In the genomic region with DNA sequence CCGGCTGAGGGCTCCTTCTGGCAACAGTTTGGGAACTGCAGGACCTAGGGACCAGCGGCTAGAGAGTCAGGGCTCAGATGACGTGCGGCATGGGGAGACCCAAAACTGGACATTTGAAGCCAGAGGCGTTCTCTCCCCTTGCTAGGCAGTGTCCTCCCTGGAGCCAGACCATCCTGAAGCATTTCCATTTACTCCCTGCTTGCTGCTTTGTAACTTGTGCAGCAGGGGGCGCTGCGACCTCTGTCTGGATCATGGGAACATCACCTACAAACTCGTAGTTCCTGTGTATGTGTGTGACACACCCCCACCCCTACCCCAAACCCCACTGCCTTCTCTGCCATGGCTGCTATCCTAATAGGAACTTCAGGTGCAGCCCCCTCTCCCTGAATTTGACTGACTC, we compare ENCODE assay signal across 9 mouse cellular contexts. TPM values are rescaled to one million over a fixed set of nuclear protein-coding genes. Genes with fewer than 3 reads are reported as not detected.
DNase-seq lines count a peak whose midpoint lies in the region; ATAC-seq and TF ChIP-seq lines count a peak whose summit lies in the region.
"Had no signal": no experiment of that assay in that cellular context is flagged by ENCODE, and none has a peak within 500 bp of the region (broad histone marks: within the 10 kb centered on the region; RNA-seq: fewer than 3 reads in every experiment).

No protein-coding gene starts in this region.

- H3K36me3 ChIP-seq in midbrain, postnatal 0 days (ENCODE audit: insufficient read depth, low read length), result no peaks in the 10 kb centered on the region

- H3K4me1 ChIP-seq in midbrain, postnatal 0 days (ENCODE audit: insufficient read depth, low read length), result peaks cover 3% of the 10 kb centered on the region; the same call in 1 of the 2 replicates

- DNase-seq in heart, postnatal 10 days, result peak; percentile 57 to 78
- no peak for DNase-seq in heart, adult 11 months
- DNase-seq in urinary bladder, postnatal 14 days (ENCODE audit: low spot score), result peak; percentile 67
- DNase-seq in urinary bladder, postnatal 10 days (ENCODE audit: low spot score), result no peak
- DNase-seq in brain, embryonic 14.5 days (ENCODE audit: low read depth), result peak; percentile 73
- peak; percentile 57 for DNase-seq in induced T-regulatory cell, adult 2 months (ENCODE audit: low read depth)
- peak; percentile 68 for DNase-seq in midbrain, postnatal 0 days (ENCODE audit: low spot score)
- DNase-seq in Muller cell, postnatal 12 days (ENCODE audit: inconsistent ontology term), result no peak

- intact Hi-C loops in heart, postnatal 10 days (cut with DNase I), result loop anchor here (1.0 kb wide), 1 partner anchor 39 kb away; no protein-coding TSS in a partner anchor

- H3K27ac ChIP-seq in midbrain, postnatal 0 days (ENCODE audit: low read depth, low read length), result no peak overlapping the region

- no peak for ATAC-seq in midbrain, postnatal 0 days (ENCODE audit: low FRiP score)

- no peak overlapping the region for H3K4me3 ChIP-seq in midbrain, postnatal 0 days (ENCODE audit: low read depth, low read length)
- H3K4me3 ChIP-seq: erythroblast, embryonic 14.5 days had no signal

- H3K27me3 ChIP-seq in midbrain, postnatal 0 days (ENCODE audit: insufficient read depth, low read length), result no peaks in the 10 kb centered on the region

- 23% methylated on average over 8 of the region's 8 CpGs for WGBS in midbrain, postnatal 0 days

- no peaks in the 10 kb centered on the region for H3K9me3 ChIP-seq in midbrain, postnatal 0 days (ENCODE audit: low read length)

- TF ChIP-seq POLR2A in brain, embryonic 14.5 days (IDR thresholded peaks at IDR 0.05; ENCODE audit: borderline replicate concordance, extremely low read depth, insufficient read depth, insufficient read length, poor library complexity, severe bottlenecking), result no peak

- no peak overlapping the region for H3K4me2 ChIP-seq in midbrain, postnatal 0 days (ENCODE audit: low read depth, low read length, poor library complexity, severe bottlenecking)

- peak; percentile 80 for TF ChIP-seq CTCF in brain, embryonic 14.5 days (IDR thresholded peaks at IDR 0.05; ENCODE audit: borderline replicate concordance, extremely low read depth, insufficient read depth, insufficient read length)
- peak; percentile 79 for TF ChIP-seq CTCF in midbrain, postnatal 0 days (IDR thresholded peaks at IDR 0.05)

- no peak overlapping the region for H3K9ac ChIP-seq in midbrain, postnatal 0 days (replicated peaks; ENCODE audit: low read length, poor library complexity, severe bottlenecking)

RNA-seq across cellular contexts. Expression of gene Golt1a, which starts 4.8 kb away (rescaled TPM):
- not detected for total RNA-seq in heart, postnatal 10 days (2021)
- 0.04 TPM in 1 of 2 replicates, not detected in the other for polyA plus RNA-seq in brain, embryonic 14.5 days (2012; rRNA removed)
- total RNA-seq in midbrain, postnatal 0 days (2014; rRNA removed), result not detected in 2 replicates
- polyA plus RNA-seq in midbrain, postnatal 0 days (2015; fragmentation: Nextera tagmentation; extraction: Ambion mirVana), result not detected in 2 replicates
- polyA plus RNA-seq: erythroblast, embryonic 14.5 days had no signal

RNA-seq across cellular contexts. Expression of gene Kiss1, which starts 7.3 kb away (rescaled TPM):
- total RNA-seq in heart, postnatal 10 days (2021), result not detected
- polyA plus RNA-seq in brain, embryonic 14.5 days (2012; rRNA removed), result not detected in 2 replicates
- total RNA-seq in midbrain, postnatal 0 days (2014; rRNA removed), result not detected in 2 replicates
- 0.47 and 2.6 TPM in 2 replicates for polyA plus RNA-seq in midbrain, postnatal 0 days (2015; fragmentation: Nextera tagmentation; extraction: Ambion mirVana)
- polyA plus RNA-seq: erythroblast, embryonic 14.5 days had no signal

RNA-seq across cellular contexts. Expression of gene Ren1, which starts 35.9 kb away (rescaled TPM):
- total RNA-seq in heart, postnatal 10 days (2021), result under 1 TPM; 0.22 TPM
- polyA plus RNA-seq in brain, embryonic 14.5 days (2012; rRNA removed), result 1.7 and 4.5 TPM in 2 replicates
- total RNA-seq in midbrain, postnatal 0 days (2014; rRNA removed), result 0.14 TPM in 1 of 2 replicates, not detected in the other
- polyA plus RNA-seq in midbrain, postnatal 0 days (2015; fragmentation: Nextera tagmentation; extraction: Ambion mirVana), result 0.23 TPM in 1 of 2 replicates, not detected in the other
- polyA plus RNA-seq: erythroblast, embryonic 14.5 days had no signal

RNA-seq across cellular contexts. Expression of gene Etnk2, which starts 49.0 kb away (rescaled TPM):
- total RNA-seq in heart, postnatal 10 days (2021), result 1 to 10 TPM in 1 of 2 experiments, under 1 TPM in 1; 0.82 to 1.1 TPM
- 9.6 and 12.1 TPM in 2 replicates for polyA plus RNA-seq in brain, embryonic 14.5 days (2012; rRNA removed)
- 49.8 and 52.0 TPM in 2 replicates for total RNA-seq in midbrain, postnatal 0 days (2014; rRNA removed)
- 34.5 and 37.2 TPM in 2 replicates for polyA plus RNA-seq in midbrain, postnatal 0 days (2015; fragmentation: Nextera tagmentation; extraction: Ambion mirVana)
- polyA plus RNA-seq: erythroblast, embryonic 14.5 days had no signal

Comparison
In these comparisons a context has a peak if more than half of its experiments do, and no peak if none do; other contexts are left out.
1. DNase-seq: peak in heart, postnatal 10 days (2 of 2), urinary bladder, postnatal 14 days (single experiment), brain, embryonic 14.5 days (single experiment), induced T-regulatory cell, adult 2 months (single experiment) and midbrain, postnatal 0 days (single experiment); none in heart, adult 11 months (single experiment), urinary bladder, postnatal 10 days (single experiment) and Muller cell, postnatal 12 days (single experiment).